Mouse (Mus musculus) embryo, embryonic 11.5 days (tissue): Measurements from ENCODE around the gene Lyrm4.

Experiments
- DNase-seq: peaks from one replicate; pipeline ENCODE4 v3.0.0-alpha.2; 2012; ENCODE audit warnings: low read depth, low spot score

Gene Lyrm4

DNA sequence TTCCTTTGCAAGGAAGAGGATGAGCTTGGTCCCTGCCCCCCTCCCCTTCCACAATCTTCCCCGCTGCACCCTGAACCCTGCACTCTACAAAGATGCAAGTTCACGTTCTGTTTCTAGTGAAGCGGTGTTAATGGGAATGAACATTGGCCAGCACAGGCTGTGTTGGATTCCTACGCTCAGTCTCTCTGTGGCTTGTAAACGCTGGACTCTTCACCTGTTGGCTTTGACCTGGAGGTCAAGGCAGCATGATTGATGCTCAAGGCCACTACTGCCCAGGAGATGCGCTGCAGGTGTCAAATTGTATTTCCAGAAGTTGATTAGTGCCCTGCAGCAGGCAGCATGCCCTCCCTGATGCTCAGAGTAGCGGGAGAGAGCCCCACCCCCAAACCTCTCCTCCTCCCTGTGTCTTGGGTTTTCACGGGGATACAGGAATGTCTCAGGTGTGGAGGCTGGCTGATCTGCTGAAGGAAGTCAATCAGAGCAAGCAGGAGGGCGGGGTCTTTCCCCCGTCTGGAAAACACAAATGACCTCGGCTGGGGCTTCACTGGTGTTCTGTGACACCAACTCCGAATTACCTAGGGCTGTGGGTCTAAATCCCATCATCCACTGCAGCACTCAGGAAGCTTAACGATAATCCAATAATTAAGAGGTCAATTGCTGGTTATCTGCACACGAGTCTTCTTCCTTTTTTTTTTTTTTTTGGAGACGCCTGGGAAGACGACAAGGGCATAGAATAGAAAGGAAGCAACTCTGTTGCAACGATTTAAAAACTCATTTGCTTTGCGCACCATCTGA, 177.3 kb downstream of the Lyrm4 start:
- DNase-seq, result no peak

DNA sequence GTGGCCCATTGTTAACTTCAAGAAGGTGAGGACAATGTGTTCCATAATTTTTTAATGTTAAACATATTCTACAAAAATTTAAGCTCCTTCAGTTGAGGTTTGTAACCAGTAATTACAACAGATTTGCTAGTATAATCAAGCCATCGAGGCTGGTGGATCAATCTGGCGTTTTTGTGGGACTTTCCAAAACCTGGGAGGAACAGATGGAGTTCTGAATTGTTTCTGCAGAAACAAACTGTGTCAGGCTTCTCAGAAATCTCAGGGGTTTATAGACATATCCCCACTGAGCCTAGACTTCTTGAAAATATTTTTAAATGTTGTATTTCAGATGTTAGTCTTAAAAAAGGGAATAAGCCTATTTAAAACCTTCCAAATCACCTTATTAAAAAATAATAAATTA, 179.3 kb downstream of the Lyrm4 start:
- no peak for DNase-seq
